Mouse (Mus musculus) olfactory bulb, adult 2 months (tissue): ENCODE measurements around the gene Sumf1.

ENCODE experiments used
- CTCF ChIP-seq: fragments of 200-500 bp; IDR thresholded peaks from 2 replicates; pipeline ENCODE4 v1.5.1; 2012; ENCODE audit warnings: low read depth, mild to moderate bottlenecking, low read length, moderate library complexity; ENCODE audit not compliant: insufficient read depth
- POLR2A ChIP-seq: fragments of 200-500 bp; IDR thresholded peaks from 2 replicates; pipeline ENCODE4 v1.6.1; 2012; ENCODE audit warnings: mild to moderate bottlenecking, low read depth, low read length, moderate library complexity; ENCODE audit not compliant: insufficient read depth

DNA sequence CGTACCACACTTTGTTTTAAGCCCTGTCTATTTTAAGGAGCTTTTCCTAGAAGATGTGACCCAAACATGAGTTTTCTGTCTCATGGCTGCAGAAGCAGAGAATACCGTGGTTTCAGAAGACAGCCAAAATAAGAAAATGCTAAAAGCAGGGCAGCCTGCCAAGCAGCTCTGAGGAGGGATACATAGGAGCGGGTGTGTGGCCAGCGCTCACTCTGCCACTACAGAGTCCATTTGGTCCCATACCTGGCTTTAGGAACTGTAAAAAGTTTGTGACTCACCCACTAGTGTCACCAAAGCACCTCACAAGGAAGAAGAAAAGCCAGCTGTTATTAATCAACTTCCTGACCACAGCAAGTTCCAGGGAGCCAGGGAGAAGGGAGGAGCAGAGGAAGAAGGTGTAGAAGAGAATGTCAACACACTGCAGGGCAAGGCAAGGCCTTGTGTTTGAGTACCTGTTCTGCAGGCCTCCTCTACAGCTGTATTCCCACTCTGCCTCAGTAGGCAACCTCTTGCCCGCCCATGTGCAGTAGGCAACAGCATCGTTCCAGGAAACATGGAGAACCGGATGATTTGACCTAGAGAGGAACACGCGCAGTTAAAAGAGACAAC, 32.6 kb downstream of the Sumf1 start:
- no peak for TF ChIP-seq POLR2A
- no peak for TF ChIP-seq CTCF
